Mouse (Mus musculus): Measurements from ENCODE around the gene Pwwp2a.

Pwwp2a gene

GRCm38 (mm10) chr11:43681472-43682414, at the start of gene Pwwp2a:
Gene Pwwp2a (plus strand): TSS chr11:43681998.
- DNase-seq (ENCODE audit: low read depth, low spot score), result peak; percentile 98

GRCm38 (mm10) chr11:43632566-43632965, 49.2 kb upstream of the Pwwp2a start:
- DNase-seq (ENCODE audit: low read depth, low spot score), result no peak

DNA sequence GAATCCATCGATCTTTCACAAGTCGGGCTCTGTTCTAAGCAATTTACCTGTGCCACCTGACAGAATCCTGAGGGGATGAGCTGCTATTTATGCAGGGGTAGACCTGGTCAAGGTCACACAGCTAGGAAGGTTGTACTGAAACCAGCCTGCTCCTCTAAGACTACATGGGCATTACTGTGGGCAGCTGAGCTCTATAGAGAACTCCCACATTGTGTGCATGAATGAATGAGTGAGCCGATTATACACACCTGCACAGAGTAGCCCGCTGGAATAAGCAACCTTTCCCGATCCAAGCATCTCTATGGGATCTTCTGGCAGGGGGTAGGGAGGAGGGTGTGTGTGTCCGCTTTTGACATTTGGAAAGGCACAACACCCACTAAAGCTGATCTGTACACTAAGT, 48.6 kb upstream of the Pwwp2a start:
- no peak for DNase-seq (ENCODE audit: low read depth, low spot score)

GRCm38 (mm10) chr11:43633658-43634401, 48.0 kb upstream of the Pwwp2a start:
- DNase-seq (ENCODE audit: low read depth, low spot score), result no peak

- no peak for DNase-seq (ENCODE audit: low read depth, low spot score)
Observed at GRCm38 (mm10) chr11:43636761-43637160, 45.0 kb upstream of the Pwwp2a start.

DNA sequence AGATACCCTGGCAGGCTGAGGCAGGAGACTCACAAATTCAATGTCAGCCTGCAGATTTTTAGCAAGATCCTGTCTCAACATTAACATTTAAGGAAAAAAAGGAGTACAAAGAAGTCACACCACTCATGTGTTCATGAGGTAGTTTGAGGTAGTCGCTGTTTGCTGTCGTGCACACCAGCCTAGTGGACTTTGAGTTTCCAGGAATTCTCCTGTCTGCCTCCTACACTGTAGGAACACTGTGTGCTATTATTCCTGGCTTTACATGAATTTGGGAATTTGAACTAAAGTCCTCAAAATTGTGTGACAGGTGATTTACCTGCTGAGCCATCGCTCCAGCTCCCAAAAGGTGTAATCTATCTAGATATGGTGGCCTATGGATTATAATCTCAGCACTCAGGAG, 43.3 kb upstream of the Pwwp2a start:
- no peak for DNase-seq (ENCODE audit: low read depth, low spot score)

GRCm38 (mm10) chr11:43643180-43643591, 38.6 kb upstream of the Pwwp2a start:
- no peak for DNase-seq (ENCODE audit: low read depth, low spot score)

GRCm38 (mm10) chr11:43645286-43645685, 36.5 kb upstream of the Pwwp2a start:
- no peak for DNase-seq (ENCODE audit: low read depth, low spot score)

DNA sequence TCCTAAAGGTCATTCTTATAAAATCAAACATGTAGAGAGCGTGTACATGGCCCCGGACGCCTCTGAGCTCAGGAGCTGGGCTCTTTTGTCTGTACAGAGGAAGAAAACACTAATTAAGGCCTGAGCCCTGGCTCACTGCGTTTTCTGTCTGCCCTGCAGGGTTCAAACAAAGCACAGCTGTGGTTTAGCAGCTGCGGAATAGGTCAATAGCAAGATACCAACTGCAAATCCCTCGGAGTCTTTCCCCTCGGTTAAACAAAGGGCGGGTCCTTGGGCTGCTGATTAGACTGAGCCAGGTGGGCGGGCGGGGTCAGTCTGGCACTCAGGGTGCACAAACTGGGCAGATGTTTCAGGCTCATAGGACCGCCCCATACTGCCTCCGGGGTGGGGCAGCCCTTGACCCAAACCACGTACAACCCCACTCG, 28.7 kb upstream of the Pwwp2a start:
- no peak for DNase-seq (ENCODE audit: low read depth, low spot score)

DNA sequence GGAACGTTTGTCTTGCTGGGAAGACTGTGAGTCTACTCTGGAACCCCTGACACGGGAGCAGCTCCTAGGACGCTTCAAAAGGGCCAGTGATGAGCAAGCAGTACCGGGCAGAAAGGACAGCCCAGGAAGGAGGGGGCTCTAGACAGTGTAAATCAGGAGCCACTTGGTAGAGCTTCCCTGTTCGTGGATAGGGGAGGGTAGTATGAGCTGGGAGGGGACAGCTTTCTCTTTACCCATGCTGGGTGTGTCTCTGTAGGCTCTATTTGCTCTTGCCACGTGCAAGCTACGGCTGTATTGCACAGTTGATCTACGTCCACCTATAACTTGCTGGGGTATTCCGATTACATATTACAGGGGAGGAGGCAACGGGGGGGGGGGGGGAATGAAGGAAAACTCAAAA, 25.3 kb upstream of the Pwwp2a start:
- DNase-seq (ENCODE audit: low read depth, low spot score), result no peak

DNA sequence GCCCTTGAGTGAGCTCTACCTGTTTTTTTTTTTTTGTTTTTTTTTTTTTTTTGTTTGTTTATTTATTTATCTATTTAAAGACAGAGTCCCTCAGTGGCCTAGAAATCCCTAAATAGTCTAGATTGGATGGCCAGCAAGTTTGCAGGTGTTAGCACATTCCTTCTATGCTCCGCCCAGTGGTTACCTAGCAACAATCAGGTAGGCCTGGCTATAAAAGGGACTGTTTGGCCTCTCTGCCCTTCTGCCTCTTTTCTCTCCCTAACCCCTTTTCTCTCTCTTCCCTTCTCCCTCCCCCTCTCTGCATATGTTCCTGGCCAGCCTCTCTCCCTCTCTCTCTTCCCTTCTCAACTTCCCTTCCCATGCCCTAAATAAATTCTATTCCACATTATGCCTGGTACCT, 23.8 kb upstream of the Pwwp2a start:
- no peak for DNase-seq (ENCODE audit: low read depth, low spot score)

GRCm38 (mm10) chr11:43667038-43667745, 14.6 kb upstream of the Pwwp2a start:
- no peak for DNase-seq (ENCODE audit: low read depth, low spot score)

GRCm38 (mm10) chr11:43682415-43683217, 818 bp downstream of the Pwwp2a start:
- DNase-seq (ENCODE audit: low read depth, low spot score), result peak; percentile 42

DNA sequence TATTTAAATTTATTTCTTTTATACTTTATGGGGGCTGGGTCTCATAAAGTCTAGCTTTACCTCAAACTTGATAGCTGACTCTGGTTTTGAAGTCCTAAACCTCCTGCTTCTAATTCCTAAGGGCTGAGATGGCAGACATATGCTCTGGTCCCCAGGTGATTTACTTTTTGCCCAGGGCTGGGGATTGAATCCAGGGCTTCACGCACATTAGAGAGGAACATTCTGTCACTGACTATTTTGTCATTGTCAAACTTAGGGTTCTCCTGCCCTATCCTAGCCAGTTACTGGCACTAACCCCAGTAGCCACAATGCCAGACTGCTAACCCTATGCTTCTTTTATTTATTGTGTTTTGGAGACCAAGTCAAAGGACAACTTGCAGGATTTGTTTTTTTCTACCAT, 7.1 kb downstream of the Pwwp2a start:
- DNase-seq (ENCODE audit: low read depth, low spot score), result no peak

DNA sequence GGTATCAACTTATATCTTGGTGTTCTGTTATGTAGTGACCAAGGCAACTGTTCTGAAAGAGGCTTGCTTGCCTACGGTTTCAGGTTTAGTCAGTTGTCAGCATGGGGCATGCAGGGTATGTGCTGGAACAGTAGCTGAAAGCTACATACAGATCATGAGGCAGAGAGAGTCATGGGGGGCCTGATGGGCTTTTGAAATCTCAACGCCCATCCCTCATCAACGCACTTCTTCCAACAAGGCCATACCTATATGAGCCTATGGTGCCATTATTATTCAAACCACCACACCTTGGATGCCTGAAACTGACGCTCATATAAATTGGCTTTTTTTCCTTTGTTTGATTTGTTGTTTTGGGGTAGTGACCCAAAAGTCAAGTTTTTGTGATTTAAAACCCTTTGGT, 14.8 kb downstream of the Pwwp2a start:
- no peak for DNase-seq (ENCODE audit: low read depth, low spot score)

GRCm38 (mm10) chr11:43698621-43699020, 16.8 kb downstream of the Pwwp2a start:
- DNase-seq (ENCODE audit: low read depth, low spot score), result no peak

- DNase-seq (ENCODE audit: low read depth, low spot score), result no peak
Observed at GRCm38 (mm10) chr11:43700291-43700690, 18.5 kb downstream of the Pwwp2a start.

GRCm38 (mm10) chr11:43703552-43703951, 21.8 kb downstream of the Pwwp2a start:
- no peak for DNase-seq (ENCODE audit: low read depth, low spot score)

- no peak for DNase-seq (ENCODE audit: low read depth, low spot score)
Observed at GRCm38 (mm10) chr11:43705751-43706150, 24.0 kb downstream of the Pwwp2a start.

GRCm38 (mm10) chr11:43708409-43708808, 26.6 kb downstream of the Pwwp2a start:
- DNase-seq (ENCODE audit: low read depth, low spot score), result no peak

GRCm38 (mm10) chr11:43712178-43712577, 30.4 kb downstream of the Pwwp2a start:
- DNase-seq (ENCODE audit: low read depth, low spot score), result no peak

Data from c-Kit-negative CD71-positive TER-119-positive erythroid progenitor cells, embryonic 14.5 days (primary cell).